Mouse (Mus musculus) ovary, postnatal 36 days (tissue): ENCODE measurements at regions not wholly inside any gene's neighbourhood (a gene's known extent, or its start where the extent isn't known, plus 50 kb on each side); places are given as distances from the start of the nearest gene placed in this dataset.

Source experiments
- DNase-seq: peaks from one replicate; pipeline ENCODE4 v3.0.0; 2022; ENCODE audit warnings: low spot score, mixed read lengths

DNA sequence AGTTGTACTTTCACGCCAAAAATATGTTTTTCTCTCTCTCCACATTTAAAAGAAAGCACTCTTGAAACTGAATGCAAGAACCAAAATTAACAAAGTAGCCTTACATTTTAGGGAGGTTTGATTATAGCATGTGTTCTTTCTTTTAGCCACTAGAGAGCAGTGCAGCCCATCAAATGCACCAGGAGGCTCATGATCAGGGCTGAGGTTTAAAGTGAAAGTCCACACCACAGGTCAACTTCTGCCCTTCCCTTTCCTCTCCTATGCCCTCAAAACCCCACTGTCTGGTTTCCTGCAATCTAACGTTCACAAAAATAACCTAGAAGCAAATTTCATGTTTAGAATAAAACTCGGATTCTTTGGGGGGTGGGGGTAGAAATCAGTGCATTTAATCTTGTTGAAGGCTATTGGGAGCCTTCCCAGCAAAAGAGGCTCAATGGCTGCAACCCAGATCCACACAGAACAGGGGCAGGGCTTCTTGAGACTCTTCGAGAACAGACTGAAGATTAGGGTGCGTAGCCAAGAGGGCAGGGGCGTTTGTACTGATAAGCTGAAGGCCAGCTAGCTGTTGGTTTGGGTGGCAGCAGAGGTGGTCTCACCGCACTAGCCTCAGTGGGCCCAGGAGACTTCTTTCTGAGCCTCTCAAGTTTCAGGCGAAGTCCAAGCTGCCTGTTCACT, 59.3 kb upstream of the Zfp770 start:
- no peak for DNase-seq

DNA sequence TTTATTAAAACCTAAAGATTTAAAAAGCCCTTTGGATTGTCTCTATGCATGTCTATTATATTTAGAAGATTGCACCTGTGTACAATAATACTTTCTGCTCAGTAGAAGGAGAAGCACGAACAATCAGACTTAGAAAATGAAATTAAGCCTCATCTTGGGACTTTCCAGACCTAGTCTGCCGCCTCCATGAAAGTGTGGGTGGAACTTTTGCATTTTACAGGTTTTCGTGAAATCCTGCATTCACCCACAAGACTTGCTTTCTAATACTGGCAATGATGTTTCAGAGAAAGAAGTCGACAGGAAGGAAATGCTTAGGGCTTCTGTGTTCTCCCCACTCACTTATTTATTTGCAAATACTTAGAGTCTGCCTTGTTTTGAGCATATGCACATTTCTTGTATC, 58.3 kb upstream of the Zfp770 start:
- DNase-seq: no peak
